Mouse (Mus musculus): ENCODE measurements around the gene Ypel2. TPM values are rescaled to one million over a fixed set of nuclear protein-coding genes. Genes with fewer than 3 reads are reported as not detected.
A peak's percentile ranks its signal among the peaks of the same experiment; 100 is the strongest.

Ypel2 gene
- polyA plus RNA-seq (2012; rRNA removed), result 2.1 and 2.2 TPM in 2 replicates

- Histone ChIP-seq H3K27me3 (ENCODE audit: control insufficient read depth, insufficient read depth, low read length) (no peaks in the 10 kb centered on the region), H3K27ac (ENCODE audit: insufficient read depth, low read length) (peak within 1 kb of the TSS; percentile 43), H3K4me1 (ENCODE audit: control insufficient read depth, insufficient read depth, insufficient read length) (0 out of 2 replicates have a peak, but pooled peaks cover 7% of the 10 kb centered on the region), H3K4me3 (ENCODE audit: extremely low read depth, insufficient read depth, insufficient read length) (peak within 1 kb of the TSS; percentile 87), H3K36me3 (ENCODE audit: control insufficient read depth, insufficient read depth, low read length) (no peaks in the 10 kb centered on the region)
- DNase-seq (ENCODE audit: low read depth in 1 of 2, low spot score in 2 of 2), result peak; percentile 72 to 90
- TF ChIP-seq POLR2A (IDR thresholded peaks at IDR 0.05; ENCODE audit: low read depth, low read length), result peak; percentile 12; the same call in 1 of the 2 replicates
- TF ChIP-seq CTCF (IDR thresholded peaks at IDR 0.05; ENCODE audit: extremely low read depth, insufficient read depth, insufficient read length, insufficient replicate concordance), result no peak
- WGBS, result under 1% methylated on average over 94 of the region's 96 CpGs
Observed at GRCm38 (mm10) chr11:86993041-86994037, at the start of gene Ypel2. Ypel2 (minus strand) TSS chr11:86993707.

- DNase-seq (ENCODE audit: low read depth in 1 of 2, low spot score in 2 of 2), result no peak
- Histone ChIP-seq H3K27ac (ENCODE audit: insufficient read depth, low read length) (no peak overlapping the region), H3K36me3 (ENCODE audit: control insufficient read depth, insufficient read depth, low read length) (no peaks in the 10 kb centered on the region), H3K27me3 (ENCODE audit: control insufficient read depth, insufficient read depth, low read length) (no peaks in the 10 kb centered on the region), H3K4me3 (ENCODE audit: extremely low read depth, insufficient read depth, insufficient read length) (no peak overlapping the region), H3K4me1 (ENCODE audit: control insufficient read depth, insufficient read depth, insufficient read length) (peaks cover 5% of the 10 kb centered on the region; the same call in 1 of the 2 replicates)
- no peak for TF ChIP-seq POLR2A (IDR thresholded peaks at IDR 0.05; ENCODE audit: low read depth, low read length)
- TF ChIP-seq CTCF (IDR thresholded peaks at IDR 0.05; ENCODE audit: extremely low read depth, insufficient read depth, insufficient read length, insufficient replicate concordance), result no peak
- 77% methylated on average over 3 of the region's 3 CpGs for WGBS
Observed at GRCm38 (mm10) chr11:87043052-87043451, 49.5 kb upstream of the Ypel2 start.

GRCm38 (mm10) chr11:87039307-87039963, 45.9 kb upstream of the Ypel2 start:
- 56% methylated on average over 9 of the region's 9 CpGs for WGBS
- DNase-seq (ENCODE audit: low read depth in 1 of 2, low spot score in 2 of 2), result peak in 1 of 2 experiments; percentile 5
- H3K27ac ChIP-seq (ENCODE audit: insufficient read depth, low read length), result no peak overlapping the region; the same call in 1 of the 2 replicates

GRCm38 (mm10) chr11:87036180-87036579, 42.7 kb upstream of the Ypel2 start:
- DNase-seq (ENCODE audit: low read depth in 1 of 2, low spot score in 2 of 2), result no peak
- Histone ChIP-seq H3K27ac (ENCODE audit: insufficient read depth, low read length) (no peak overlapping the region), H3K27me3 (ENCODE audit: control insufficient read depth, insufficient read depth, low read length) (no peaks in the 10 kb centered on the region), H3K36me3 (ENCODE audit: control insufficient read depth, insufficient read depth, low read length) (no peaks in the 10 kb centered on the region), H3K4me1 (ENCODE audit: control insufficient read depth, insufficient read depth, insufficient read length) (peaks cover 5% of the 10 kb centered on the region; the same call in 1 of the 2 replicates), H3K4me3 (ENCODE audit: extremely low read depth, insufficient read depth, insufficient read length) (no peak overlapping the region)
- WGBS, result 79% methylated on average over 4 of the region's 4 CpGs
- TF ChIP-seq CTCF (IDR thresholded peaks at IDR 0.05; ENCODE audit: extremely low read depth, insufficient read depth, insufficient read length, insufficient replicate concordance) (no peak), POLR2A (IDR thresholded peaks at IDR 0.05; ENCODE audit: low read depth, low read length) (no peak)

More at GRCm38 (mm10) chr11:87039307-87039963, 45.9 kb upstream of the Ypel2 start:
- Histone ChIP-seq H3K4me3 (ENCODE audit: extremely low read depth, insufficient read depth, insufficient read length) (no peak overlapping the region), H3K4me1 (ENCODE audit: control insufficient read depth, insufficient read depth, insufficient read length) (peaks cover 5% of the 10 kb centered on the region; the same call in 1 of the 2 replicates), H3K36me3 (ENCODE audit: control insufficient read depth, insufficient read depth, low read length) (no peaks in the 10 kb centered on the region), H3K27me3 (ENCODE audit: control insufficient read depth, insufficient read depth, low read length) (no peaks in the 10 kb centered on the region)
- TF ChIP-seq POLR2A (IDR thresholded peaks at IDR 0.05; ENCODE audit: low read depth, low read length) (no peak), CTCF (IDR thresholded peaks at IDR 0.05; ENCODE audit: extremely low read depth, insufficient read depth, insufficient read length, insufficient replicate concordance) (no peak)

- TF ChIP-seq CTCF (IDR thresholded peaks at IDR 0.05; ENCODE audit: extremely low read depth, insufficient read depth, insufficient read length, insufficient replicate concordance), result no peak
- no peak for TF ChIP-seq POLR2A (IDR thresholded peaks at IDR 0.05; ENCODE audit: low read depth, low read length)
- no peak for DNase-seq (ENCODE audit: low read depth in 1 of 2, low spot score in 2 of 2)
- 87% methylated on average over 3 of the region's 3 CpGs for WGBS
- Histone ChIP-seq H3K27ac (ENCODE audit: insufficient read depth, low read length) (no peak overlapping the region), H3K36me3 (ENCODE audit: control insufficient read depth, insufficient read depth, low read length) (no peaks in the 10 kb centered on the region), H3K27me3 (ENCODE audit: control insufficient read depth, insufficient read depth, low read length) (no peaks in the 10 kb centered on the region), H3K4me3 (ENCODE audit: extremely low read depth, insufficient read depth, insufficient read length) (no peak overlapping the region), H3K4me1 (ENCODE audit: control insufficient read depth, insufficient read depth, insufficient read length) (no peaks in the 10 kb centered on the region; the same call in 1 of the 2 replicates)
Observed at GRCm38 (mm10) chr11:87028212-87028611, 34.7 kb upstream of the Ypel2 start.

- Histone ChIP-seq H3K4me1 (ENCODE audit: control insufficient read depth, insufficient read depth, insufficient read length) (no peaks in the 10 kb centered on the region; the same call in 1 of the 2 replicates), H3K36me3 (ENCODE audit: control insufficient read depth, insufficient read depth, low read length) (no peaks in the 10 kb centered on the region), H3K4me3 (ENCODE audit: extremely low read depth, insufficient read depth, insufficient read length) (no peak overlapping the region), H3K27ac (ENCODE audit: insufficient read depth, low read length) (no peak overlapping the region; the same call in 1 of the 2 replicates), H3K27me3 (ENCODE audit: control insufficient read depth, insufficient read depth, low read length) (no peaks in the 10 kb centered on the region)
- WGBS, result 76% methylated on average over 9 of the region's 9 CpGs
- DNase-seq (ENCODE audit: low read depth in 1 of 2, low spot score in 2 of 2), result no peak
- TF ChIP-seq POLR2A (IDR thresholded peaks at IDR 0.05; ENCODE audit: low read depth, low read length), result no peak
Observed at GRCm38 (mm10) chr11:87026096-87026875, 32.8 kb upstream of the Ypel2 start.
